Mouse (Mus musculus): ENCODE data around the gene Hmgb1.

DNA sequence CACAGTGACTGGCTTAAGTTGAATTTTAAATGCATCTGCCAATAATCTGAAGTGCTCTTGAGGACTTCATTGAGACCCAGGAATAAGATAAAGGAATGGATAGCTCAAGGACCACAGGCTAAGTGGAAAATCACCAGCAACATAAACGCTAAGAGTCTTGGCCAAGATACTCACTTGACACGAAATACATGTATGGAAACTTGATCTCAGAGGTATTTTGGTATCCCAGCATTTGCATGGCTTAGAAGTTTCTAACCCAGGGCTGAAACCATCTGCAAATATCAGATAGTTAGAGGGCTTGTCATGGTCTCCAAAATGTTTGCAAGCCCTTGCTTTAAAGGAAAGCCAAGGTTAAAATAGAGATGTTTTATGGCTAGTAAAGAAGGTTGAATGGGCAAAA, 94.4 kb downstream of the Hmgb1 start:
- TF ChIP-seq POLR2A (IDR thresholded peaks at IDR 0.05; ENCODE audit: insufficient read depth, low read depth, low read length) (no peak), CTCF (IDR thresholded peaks at IDR 0.05) (no peak)
